Mouse (Mus musculus) CH12.LX (cell line): ENCODE results near the gene Entpd5.

Experiments used
- CHD2 ChIP-seq: IDR thresholded peaks from 2 replicates; pipeline ENCODE4 v1.6.1; 2011; ENCODE audit warnings: low read length, improper control_type of control experiment
- CTCF ChIP-seq, 2 experiments: IDR thresholded peaks in 1 of 2; conservative IDR thresholded peaks in 1 of 2; 2 replicates each; pipeline ENCODE4 v1.5.1; 2011 to 2012; ENCODE audit warnings: low read depth in 2 of 2, low read length in 2 of 2, improper control_type of control experiment in 1 of 2, inconsistent platforms in 1 of 2, mild to moderate bottlenecking in 1 of 2, moderate library complexity in 1 of 2
- ETS1 ChIP-seq: conservative IDR thresholded peaks from 2 replicates; pipeline ENCODE4 v1.6.1; 2012; ENCODE audit warnings: low read depth, mild to moderate bottlenecking, inconsistent platforms, low read length, improper control_type of control experiment, moderate library complexity
- HCFC1 ChIP-seq: IDR thresholded peaks from 2 replicates; pipeline ENCODE4 v1.6.1; 2012; ENCODE audit warnings: low read depth, mild to moderate bottlenecking, inconsistent platforms, low read length, improper control_type of control experiment
- JUN ChIP-seq: IDR thresholded peaks from 2 replicates; pipeline ENCODE4 v1.6.1; 2011; ENCODE audit warnings: low read depth, mild to moderate bottlenecking, low read length, improper control_type of control experiment, moderate library complexity; ENCODE audit not compliant: insufficient read depth
- MAX ChIP-seq: IDR thresholded peaks from 2 replicates; pipeline ENCODE4 v1.6.1; 2011; ENCODE audit warnings: low read length, improper control_type of control experiment
- POLR2A ChIP-seq: IDR thresholded peaks from 2 replicates; pipeline ENCODE4 v1.6.1; 2011; ENCODE audit warnings: low read depth, mild to moderate bottlenecking, improper control_type of control experiment, low read length
- POLR2AphosphoS2 ChIP-seq: IDR thresholded peaks from 2 replicates; pipeline ENCODE4 v1.6.1; 2011; ENCODE audit warnings: low read depth, low read length, improper control_type of control experiment
- TBP ChIP-seq: conservative IDR thresholded peaks from 2 replicates; pipeline ENCODE4 v1.6.1; 2011; ENCODE audit warnings: low read depth, low read length, improper control_type of control experiment
- TCF12 ChIP-seq: IDR thresholded peaks from 2 replicates; pipeline ENCODE4 v1.6.1; 2014; ENCODE audit warnings: low read depth, mild to moderate bottlenecking, inconsistent platforms, low read length, improper control_type of control experiment
- UBTF ChIP-seq: IDR thresholded peaks from 2 replicates; pipeline ENCODE4 v1.6.1; 2012; ENCODE audit warnings: low read depth, mild to moderate bottlenecking, inconsistent platforms, low read length, improper control_type of control experiment, moderate library complexity
- ZKSCAN1 ChIP-seq: IDR thresholded peaks from 2 replicates; pipeline ENCODE4 v1.6.1; 2012; ENCODE audit warnings: low read depth, inconsistent platforms, low read length, improper control_type of control experiment, borderline replicate concordance
- ZNF384 ChIP-seq: IDR thresholded peaks from 2 replicates; pipeline ENCODE4 v1.6.1; 2012; ENCODE audit warnings: low read depth, low read length, improper control_type of control experiment, inconsistent platforms

DNA sequence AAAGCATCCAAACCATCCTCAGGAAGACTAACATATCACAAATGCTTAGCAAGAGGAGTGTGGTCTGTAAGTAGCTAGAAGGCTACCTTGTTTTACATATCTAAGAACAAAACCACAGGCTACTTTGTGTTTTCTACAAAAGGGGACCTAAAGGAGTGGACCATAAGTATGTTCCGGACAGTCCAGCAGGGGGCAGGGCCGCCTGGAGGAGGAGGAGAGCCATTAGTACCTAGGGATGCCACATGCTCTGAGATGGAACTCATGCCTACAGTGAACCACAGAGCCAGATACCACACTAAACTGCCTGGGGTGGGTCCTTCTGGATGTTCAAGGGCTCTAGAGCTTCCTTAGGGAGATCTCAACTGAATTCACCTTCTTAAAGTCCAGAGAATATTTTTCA is 61.6 kb downstream of the Entpd5 start:
- TF ChIP-seq MAX (no peak), CTCF (conservative IDR thresholded peaks at IDR 0.05 in 1 of 2, IDR thresholded peaks at IDR 0.05 in 1 of 2; ENCODE audit: low read depth in 2 of 2, low read length in 2 of 2) (peak in 1 of 2 experiments; percentile 68; a peak in 3 of 4 replicates), HCFC1 (no peak), CHD2 (no peak), TCF12 (no peak), ETS1 (no peak), UBTF (no peak), ZNF384 (no peak), POLR2AphosphoS2 (no peak), JUN (no peak), POLR2A (no peak), TBP (no peak), ZKSCAN1 (no peak)
